Mouse (Mus musculus) heart, postnatal 0 days (tissue): Measurements from ENCODE around the gene Maml2.

ENCODE experiments used
- CTCF ChIP-seq: IDR thresholded peaks from 2 replicates; pipeline ENCODE4 v1.5.1; 2016; ENCODE audit warnings: antibody characterized with exemption, control low read depth, low read depth
- EP300 ChIP-seq: IDR thresholded peaks from 2 replicates; pipeline ENCODE4 v1.6.1; 2016; ENCODE audit warnings: antibody characterized with exemption, low read depth

- no peak for TF ChIP-seq EP300
- TF ChIP-seq CTCF, result no peak
Measured at GRCm38 (mm10) chr9:13616383-13617009, 318.7 kb downstream of the Maml2 start.
